Mouse (Mus musculus): Measurements from ENCODE around the gene Dpp8. TPM values are rescaled to one million over a fixed set of nuclear protein-coding genes. Genes with fewer than 3 reads are reported as not detected.

Gene Dpp8
- polyA plus RNA-seq, 1 experiment from 2014 or later = 37.0 TPM

- ATAC-seq (ENCODE audit: low FRiP score, low read depth) = no peak
- Histone ChIP-seq H3K4me3 (no peak overlapping the region), H3K4me2 (replicated peaks) (no peak overlapping the region), H3K9ac (0 out of 2 replicates have a peak overlapping the region, but pooled peaks have one; percentile 19), H3K27me3 (no peaks in the 10 kb centered on the region), H3K27ac (no peak overlapping the region), H3K4me1 (peaks cover 33% of the 10 kb centered on the region), H3K9me3 (no peaks in the 10 kb centered on the region), H3K36me3 (no peaks in the 10 kb centered on the region)
- 88% methylated on average over 4 of the region's 4 CpGs for WGBS
Observed at GRCm38 (mm10) chr9:65016241-65016977, 15.8 kb upstream of the Dpp8 start.

- H3K36me3 ChIP-seq = no peaks in the 10 kb centered on the region
- H3K4me1 ChIP-seq = peaks cover 38% of the 10 kb centered on the region
- H3K27ac ChIP-seq = no peak overlapping the region
- no peaks in the 10 kb centered on the region for H3K27me3 ChIP-seq
- 84% methylated on average over 16 of the region's 16 CpGs for WGBS
- no peak overlapping the region for H3K4me3 ChIP-seq
- no peak overlapping the region for H3K9ac ChIP-seq
- no peak overlapping the region for H3K4me2 ChIP-seq (replicated peaks)
- no peaks in the 10 kb centered on the region for H3K9me3 ChIP-seq
- ATAC-seq (ENCODE audit: low FRiP score, low read depth) = no peak
Observed at GRCm38 (mm10) chr9:65016978-65017827, 15.0 kb upstream of the Dpp8 start.

- H3K27ac ChIP-seq = no peak overlapping the region
- ATAC-seq (ENCODE audit: low FRiP score, low read depth) = no peak
- 89% methylated on average over 4 of the region's 4 CpGs for WGBS
- peaks cover 39% of the 10 kb centered on the region for H3K4me1 ChIP-seq
- no peaks in the 10 kb centered on the region for H3K36me3 ChIP-seq
- no peaks in the 10 kb centered on the region for H3K9me3 ChIP-seq
- no peak overlapping the region for H3K4me2 ChIP-seq (replicated peaks)
- H3K9ac ChIP-seq = no peak overlapping the region
- no peaks in the 10 kb centered on the region for H3K27me3 ChIP-seq
- H3K4me3 ChIP-seq = no peak overlapping the region
Observed at GRCm38 (mm10) chr9:65017896-65018295, 14.3 kb upstream of the Dpp8 start.

GRCm38 (mm10) chr9:65018588-65019121, 13.6 kb upstream of the Dpp8 start:
- WGBS = 73% methylated on average over 3 of the region's 3 CpGs
- Histone ChIP-seq H3K9ac (no peak overlapping the region), H3K27ac (no peak overlapping the region), H3K27me3 (no peaks in the 10 kb centered on the region), H3K4me1 (peaks cover 39% of the 10 kb centered on the region), H3K4me3 (no peak overlapping the region), H3K4me2 (replicated peaks) (no peak overlapping the region; the same call in 1 of the 2 replicates), H3K36me3 (no peaks in the 10 kb centered on the region), H3K9me3 (no peaks in the 10 kb centered on the region)
- ATAC-seq (ENCODE audit: low FRiP score, low read depth) = no peak

GRCm38 (mm10) chr9:65019146-65019545, 13.1 kb upstream of the Dpp8 start:
- Histone ChIP-seq H3K9me3 (no peaks in the 10 kb centered on the region), H3K27me3 (no peaks in the 10 kb centered on the region), H3K4me1 (peaks cover 39% of the 10 kb centered on the region), H3K36me3 (no peaks in the 10 kb centered on the region), H3K4me2 (replicated peaks) (peak overlapping the region; percentile 91; the same call in 1 of the 2 replicates), H3K27ac (no peak overlapping the region), H3K4me3 (no peak overlapping the region), H3K9ac (no peak overlapping the region)
- no peak for ATAC-seq (ENCODE audit: low FRiP score, low read depth)
- 51% methylated on average over 3 of the region's 3 CpGs for WGBS

- Histone ChIP-seq H3K27ac (no peak overlapping the region), H3K4me3 (peak overlapping the region; percentile 87), H3K36me3 (no peaks in the 10 kb centered on the region), H3K27me3 (no peaks in the 10 kb centered on the region), H3K4me2 (replicated peaks) (peak overlapping the region; percentile 91), H3K9me3 (no peaks in the 10 kb centered on the region), H3K9ac (peak overlapping the region; percentile 96), H3K4me1 (peaks cover 39% of the 10 kb centered on the region)
- no peak for ATAC-seq (ENCODE audit: low FRiP score, low read depth)
- WGBS = 72% methylated on average over 4 of the region's 4 CpGs
Observed at GRCm38 (mm10) chr9:65020128-65020527, 12.1 kb upstream of the Dpp8 start.

DNA sequence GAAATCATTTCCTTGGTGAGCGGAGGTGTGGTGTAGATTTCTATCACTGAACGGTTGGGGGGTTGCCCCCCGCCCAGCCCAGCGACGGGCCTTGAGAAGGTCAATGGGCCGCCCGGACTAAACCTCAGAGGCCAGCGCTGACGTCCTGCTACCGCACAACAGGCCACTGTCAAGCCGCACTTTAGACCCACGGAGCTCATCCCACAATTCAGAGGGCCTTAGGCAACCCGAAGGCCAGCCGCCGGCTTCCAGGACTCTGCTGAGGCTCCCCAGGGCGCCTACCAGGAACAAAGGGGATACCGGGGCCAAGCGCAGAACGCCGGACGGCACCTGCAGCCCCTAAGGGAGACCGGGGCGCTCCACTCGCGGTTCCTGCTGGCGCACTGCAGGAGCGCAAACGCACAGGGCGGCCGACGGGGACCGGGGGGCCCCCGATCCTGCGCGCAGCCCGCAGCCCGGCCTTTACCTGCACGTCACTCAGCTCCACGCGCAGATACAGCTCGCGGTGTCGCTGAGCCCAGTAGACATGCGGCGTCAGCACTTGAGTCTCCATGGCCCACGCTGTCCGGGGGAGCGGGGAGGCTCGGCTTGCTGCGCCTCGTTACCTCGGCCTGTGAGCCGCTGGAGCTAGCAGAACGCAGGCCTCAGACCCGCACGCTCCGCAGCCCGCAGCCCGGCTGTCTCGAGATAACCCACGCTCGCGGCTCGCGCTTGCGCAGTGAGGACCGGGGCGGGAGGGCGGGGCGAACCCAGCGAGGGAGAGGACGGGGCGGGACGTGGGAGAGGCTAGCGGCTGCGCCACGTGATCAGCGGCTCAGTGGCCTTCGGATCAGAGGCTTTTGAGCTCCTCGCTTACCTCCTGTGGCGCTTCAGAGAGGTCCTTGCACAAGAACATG, 11.0 kb upstream of the Dpp8 start, which contains the start of gene Hacd3:
Gene Hacd3, minus strand, starts transcription at position 703 of the 896 bp plus-strand sequence.
- Histone ChIP-seq H3K4me2 (replicated peaks) (peak within 1 kb of the TSS; percentile 91), H3K27me3 (no peaks in the 10 kb centered on the region), H3K36me3 (no peaks in the 10 kb centered on the region), H3K9ac (peak within 1 kb of the TSS; percentile 96), H3K4me1 (peaks cover 37% of the 10 kb centered on the region), H3K4me3 (peak within 1 kb of the TSS; percentile 87), H3K27ac (peak within 1 kb of the TSS; percentile 75), H3K9me3 (no peaks in the 10 kb centered on the region)
- ATAC-seq (ENCODE audit: low FRiP score, low read depth) = peak; percentile 96
- WGBS = under 1% methylated on average over 76 of the region's 81 CpGs

DNA sequence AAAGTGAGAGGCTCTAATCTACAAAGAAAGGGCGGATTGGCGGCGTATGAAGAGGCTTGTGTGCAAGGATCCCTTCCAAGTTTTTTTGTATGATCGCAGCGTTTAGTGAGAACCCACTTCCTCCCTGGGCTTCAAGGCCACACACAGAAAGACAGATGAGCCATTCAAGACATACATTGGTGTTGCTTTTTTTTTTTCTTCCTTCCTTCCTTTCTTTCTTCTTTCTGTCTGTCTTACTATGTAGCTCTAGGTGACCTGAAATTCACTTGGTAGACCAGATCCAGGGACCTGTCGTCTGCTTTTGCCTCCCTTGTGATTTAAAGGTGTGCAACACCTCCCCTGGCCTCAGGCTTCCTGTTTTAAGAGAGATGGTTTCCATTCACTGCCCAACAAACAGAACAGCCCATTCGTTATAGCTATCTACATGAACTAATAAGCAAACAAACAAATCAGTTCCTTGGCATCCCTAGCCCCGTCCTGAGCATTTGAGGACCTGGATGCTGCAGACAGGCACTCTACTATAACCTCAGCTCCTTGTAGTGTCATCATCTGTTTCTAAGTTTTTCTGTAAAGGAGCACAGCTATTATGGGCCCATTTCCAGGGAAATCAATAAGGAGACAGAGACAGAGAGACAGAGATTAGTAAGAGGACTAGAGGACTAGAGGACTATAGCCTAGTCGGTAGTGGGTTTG, 10.2 kb upstream of the Dpp8 start:
- H3K4me2 ChIP-seq (replicated peaks) = peak overlapping the region; percentile 91
- peak overlapping the region; percentile 96 for H3K9ac ChIP-seq
- no peaks in the 10 kb centered on the region for H3K9me3 ChIP-seq
- WGBS = 19% methylated on average over 9 of the region's 9 CpGs
- peaks cover 36% of the 10 kb centered on the region for H3K4me1 ChIP-seq
- no peaks in the 10 kb centered on the region for H3K36me3 ChIP-seq
- H3K4me3 ChIP-seq = peak overlapping the region; percentile 87
- no peak for ATAC-seq (ENCODE audit: low FRiP score, low read depth)
- H3K27me3 ChIP-seq = no peaks in the 10 kb centered on the region
- peak overlapping the region; percentile 65; the same call in 1 of the 2 replicates for H3K27ac ChIP-seq

- no peak for ATAC-seq (ENCODE audit: low FRiP score, low read depth)
- 88% methylated on average over 4 of the region's 4 CpGs for WGBS
Observed at GRCm38 (mm10) chr9:65022580-65023135, 9.6 kb upstream of the Dpp8 start.

GRCm38 (mm10) chr9:65023447-65023846, 8.8 kb upstream of the Dpp8 start:
- Histone ChIP-seq H3K27ac (no peak overlapping the region), H3K9ac (no peak overlapping the region), H3K9me3 (no peaks in the 10 kb centered on the region), H3K4me1 (peaks cover 30% of the 10 kb centered on the region), H3K36me3 (no peaks in the 10 kb centered on the region), H3K4me3 (no peak overlapping the region), H3K4me2 (replicated peaks) (no peak overlapping the region), H3K27me3 (no peaks in the 10 kb centered on the region)
- 89% methylated on average over 3 of the region's 3 CpGs for WGBS
- ATAC-seq (ENCODE audit: low FRiP score, low read depth) = no peak

More at GRCm38 (mm10) chr9:65022580-65023135, 9.6 kb upstream of the Dpp8 start:
- no peak overlapping the region for H3K27ac ChIP-seq
- no peaks in the 10 kb centered on the region for H3K36me3 ChIP-seq
- H3K4me3 ChIP-seq = no peak overlapping the region
- H3K4me1 ChIP-seq = peaks cover 35% of the 10 kb centered on the region
- no peak overlapping the region for H3K4me2 ChIP-seq (replicated peaks)
- no peaks in the 10 kb centered on the region for H3K9me3 ChIP-seq
- H3K9ac ChIP-seq = no peak overlapping the region
- H3K27me3 ChIP-seq = no peaks in the 10 kb centered on the region

DNA sequence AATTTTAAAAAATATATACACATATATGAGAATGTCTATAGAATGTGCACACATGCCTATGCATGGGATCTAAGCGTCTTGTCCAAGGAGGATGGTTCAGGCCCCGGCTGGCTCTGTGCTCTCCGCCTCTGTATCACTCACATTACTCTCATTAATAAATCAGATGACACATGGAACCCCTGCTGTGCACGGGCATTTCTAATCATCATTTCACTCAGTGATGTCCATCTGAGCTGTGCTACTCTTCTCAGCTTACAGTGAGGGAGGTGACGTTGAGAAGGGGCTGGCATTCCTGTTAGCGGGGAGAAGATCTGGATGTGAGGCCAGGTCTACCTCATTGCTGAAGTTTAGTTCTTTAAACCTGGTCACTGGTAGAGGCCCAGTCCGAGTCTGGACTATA, 5.0 kb upstream of the Dpp8 start:
- no peak overlapping the region for H3K4me2 ChIP-seq (replicated peaks)
- no peaks in the 10 kb centered on the region for H3K36me3 ChIP-seq
- no peak overlapping the region for H3K9ac ChIP-seq
- WGBS = 77% methylated on average over 7 of the region's 7 CpGs
- H3K27me3 ChIP-seq = no peaks in the 10 kb centered on the region
- H3K4me1 ChIP-seq = peaks cover 5% of the 10 kb centered on the region
- H3K27ac ChIP-seq = no peak overlapping the region
- no peaks in the 10 kb centered on the region for H3K9me3 ChIP-seq
- no peak for ATAC-seq (ENCODE audit: low FRiP score, low read depth)
- no peak overlapping the region for H3K4me3 ChIP-seq
